Mouse (Mus musculus) midbrain, embryonic 14.5 days (tissue): ENCODE measurements around the gene Msmb. TPM values are rescaled to one million over a fixed set of nuclear protein-coding genes. Genes with fewer than 3 reads are reported as not detected.
"Not testable (repeated sequence)": the region's sequence is repeated elsewhere in the genome, so short reads cannot be mapped to it uniquely, and the experiment has no call there.

Source experiments
- ATAC-seq: fragments of 200-750 bp; cut with Nextera tagmentation; 2 replicates; pipeline ENCODE4 v1.8.0; 2017; ENCODE audit warnings: moderate number of reproducible peaks, moderate library complexity; ENCODE audit not compliant: low FRiP score, low TSS enrichment
- DNase-seq: peaks from one replicate; pipeline ENCODE4 v3.0.0-alpha.2; 2015
- H3K27ac ChIP-seq: fragments of 300-500 bp; sonication (generic); replicated peaks from 2 replicates; pipeline ENCODE4 v1.5.1; 2014; ENCODE audit warnings: mild to moderate bottlenecking, low read depth, low read length, moderate library complexity
- H3K27me3 ChIP-seq: fragments of 300-500 bp; sonication (generic); 2 replicates; pipeline ENCODE4 v1.6.1; 2014; ENCODE audit warnings: low read length, control low read depth, mixed read lengths; ENCODE audit not compliant: control insufficient read depth, insufficient read depth
- H3K36me3 ChIP-seq: fragments of 300-500 bp; sonication (generic); 2 replicates; pipeline ENCODE4 v1.6.1; 2014; ENCODE audit warnings: low read length, control low read depth; ENCODE audit not compliant: control insufficient read depth, insufficient read depth
- H3K4me1 ChIP-seq: fragments of 300-500 bp; sonication (generic); 2 replicates; pipeline ENCODE4 v1.6.1; 2014; ENCODE audit warnings: mild to moderate bottlenecking, antibody characterized with exemption, low read length, control low read depth; ENCODE audit not compliant: control insufficient read depth, insufficient read depth
- H3K4me2 ChIP-seq: fragments of 300-500 bp; sonication (generic); 2 replicates; pipeline ENCODE4 v1.6.1; 2014; ENCODE audit warnings: mild to moderate bottlenecking, low read length, moderate library complexity
- H3K4me3 ChIP-seq: fragments of 300-500 bp; sonication (generic); replicated peaks from 2 replicates; pipeline ENCODE4 v1.5.1; 2014; ENCODE audit warnings: low read depth, low read length
- H3K9ac ChIP-seq: fragments of 300-500 bp; sonication (generic); replicated peaks from 2 replicates; pipeline ENCODE4 v1.6.1; 2014; ENCODE audit warnings: mild to moderate bottlenecking, low read length, moderate library complexity
- H3K9me3 ChIP-seq: fragments of 300-500 bp; sonication (generic); 2 replicates; pipeline ENCODE4 v1.6.1; 2016; ENCODE audit warnings: low read length, control low read depth, mixed read lengths; ENCODE audit not compliant: control insufficient read depth
- WGBS: fragments of 180-500 bp; shearing (Covaris S2); extraction: QIAGEN DNeasy Blood & Tissue Kit; methylation state at CpG from one replicate; pipeline ENCODE4 v1.1.7; 2014; 5-methylcytosine and 5-hydroxymethylcytosine counted together
- polyA plus RNA-seq: library from polyadenylated mRNA; unstranded; fragments of >200 nt; fragmentation: Nextera tagmentation; extraction: Ambion mirVana; gene quantifications from 2 replicates; pipeline ENCODE4 v1.2.1, GENCODE M21; 2014

Gene Msmb
- polyA plus RNA-seq, 1 experiment from 2014 or later: not detected

DNA sequence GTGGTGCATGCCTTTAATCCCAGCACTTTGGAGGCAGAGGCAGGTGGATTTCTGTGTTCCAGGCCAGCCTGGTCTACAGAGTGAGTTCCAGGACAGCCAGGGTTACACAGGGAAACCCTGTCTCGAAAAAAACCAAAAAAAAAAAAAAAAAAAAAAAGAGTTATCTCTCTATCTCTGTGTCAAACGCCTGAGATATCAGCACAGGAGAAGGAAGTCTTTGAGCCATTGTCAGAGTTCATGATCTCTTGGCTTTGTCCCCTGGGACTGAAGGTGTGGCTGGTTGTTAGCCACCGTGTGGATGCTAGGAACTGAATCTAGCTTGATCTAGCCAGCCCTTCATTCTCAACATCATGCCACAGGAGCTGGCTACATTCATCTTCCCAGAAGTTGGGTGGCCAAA is 5.4 kb upstream of the Msmb start:
- H3K27me3 ChIP-seq, H3K4me3 ChIP-seq, H3K4me1 ChIP-seq, H3K9ac ChIP-seq, ATAC-seq, H3K9me3 ChIP-seq, DNase-seq, H3K4me2 ChIP-seq, H3K27ac ChIP-seq, H3K36me3 ChIP-seq: not testable (repeated sequence)
- WGBS: 73% methylated on average over 3 of the region's 3 CpGs

DNA sequence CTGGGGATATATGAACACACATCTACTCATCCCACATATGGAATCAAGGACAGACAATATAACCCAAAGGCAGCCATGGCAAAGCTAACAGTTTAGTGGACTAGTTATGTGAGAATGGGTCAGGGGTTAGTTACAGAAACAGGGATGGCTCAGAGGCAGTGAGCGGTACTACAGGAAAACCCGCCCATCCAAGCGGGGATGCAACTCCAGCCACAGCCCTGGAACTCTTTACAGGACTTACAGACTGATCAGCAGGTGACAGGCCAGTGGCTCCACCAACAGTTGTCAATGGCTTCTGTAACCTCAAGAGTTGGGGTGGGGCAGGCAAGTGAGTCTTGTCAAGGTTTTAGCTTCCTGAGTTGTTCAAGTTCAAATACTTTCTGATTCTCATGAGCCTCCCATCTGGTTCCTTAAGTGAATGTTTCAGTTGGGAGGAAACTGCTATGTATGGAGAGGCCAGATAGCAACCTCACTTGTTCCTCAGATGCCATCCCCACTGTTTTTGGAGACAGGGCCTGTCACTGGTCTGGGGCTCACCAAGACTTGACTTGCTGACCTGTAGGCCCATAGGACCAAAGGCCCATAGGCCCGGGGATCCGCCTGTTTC is 1.4 kb upstream of the Msmb start:
- DNase-seq (no peak), ATAC-seq (no peak)
- H3K4me3 ChIP-seq: no peak overlapping the region
- no peak overlapping the region for H3K4me2 ChIP-seq
- no peak overlapping the region for H3K27ac ChIP-seq
- H3K4me1 ChIP-seq: no peaks in the 10 kb centered on the region
- 84% methylated on average over 5 of the region's 5 CpGs for WGBS
- no peaks in the 10 kb centered on the region for H3K27me3 ChIP-seq
- H3K36me3 ChIP-seq: no peaks in the 10 kb centered on the region
- no peaks in the 10 kb centered on the region for H3K9me3 ChIP-seq
- H3K9ac ChIP-seq: no peak overlapping the region

DNA sequence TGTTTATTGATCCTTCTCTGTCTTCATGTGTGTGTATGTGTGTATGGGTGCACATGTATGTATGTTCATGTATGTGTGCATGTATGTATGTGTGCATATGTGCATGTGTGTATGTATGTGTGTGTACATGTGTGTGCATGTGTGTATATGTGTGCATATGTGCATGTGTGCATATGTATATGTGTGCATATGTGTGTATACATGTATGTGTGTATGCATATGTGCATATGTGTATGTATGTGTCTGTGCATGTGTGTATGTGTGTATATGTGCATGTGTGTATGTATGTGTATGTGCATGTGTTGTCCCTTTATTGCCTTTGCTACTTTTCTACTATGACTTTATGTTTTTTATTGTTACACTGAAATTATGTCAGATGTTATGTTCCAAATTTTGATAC is 2.9 kb downstream of the Msmb start:
- H3K27me3 ChIP-seq: no peaks in the 10 kb centered on the region
- ATAC-seq: no peak
- no peak for DNase-seq
- no peaks in the 10 kb centered on the region for H3K36me3 ChIP-seq
- H3K9me3 ChIP-seq: peaks cover 6% of the 10 kb centered on the region; the same call in 1 of the 2 replicates
- no peak overlapping the region for H3K27ac ChIP-seq
- H3K9ac ChIP-seq: no peak overlapping the region
- H3K4me2 ChIP-seq: no peak overlapping the region
- no peak overlapping the region for H3K4me3 ChIP-seq
- H3K4me1 ChIP-seq: no peaks in the 10 kb centered on the region

DNA sequence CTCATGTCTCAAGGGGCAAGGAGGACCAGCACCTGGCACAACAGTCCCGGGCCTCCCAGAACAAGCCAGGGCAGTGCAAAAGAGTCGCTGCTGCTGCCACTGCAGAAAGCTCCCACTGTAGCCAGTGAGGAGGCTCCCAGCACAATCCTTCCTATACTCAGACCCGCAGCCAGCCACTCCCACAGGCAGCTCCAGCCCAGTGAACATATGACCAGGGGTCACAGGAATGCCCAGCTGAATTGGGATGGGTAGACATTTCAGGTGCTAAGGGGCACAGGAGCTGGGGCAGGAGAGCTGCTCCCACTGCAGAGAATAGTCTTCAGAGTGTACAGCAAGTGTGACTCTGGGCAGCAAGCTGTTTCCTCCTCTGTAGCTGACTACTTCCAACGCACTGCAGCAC is 3.6 kb downstream of the Msmb start:
- no peaks in the 10 kb centered on the region for H3K36me3 ChIP-seq
- DNase-seq: no peak

DNA sequence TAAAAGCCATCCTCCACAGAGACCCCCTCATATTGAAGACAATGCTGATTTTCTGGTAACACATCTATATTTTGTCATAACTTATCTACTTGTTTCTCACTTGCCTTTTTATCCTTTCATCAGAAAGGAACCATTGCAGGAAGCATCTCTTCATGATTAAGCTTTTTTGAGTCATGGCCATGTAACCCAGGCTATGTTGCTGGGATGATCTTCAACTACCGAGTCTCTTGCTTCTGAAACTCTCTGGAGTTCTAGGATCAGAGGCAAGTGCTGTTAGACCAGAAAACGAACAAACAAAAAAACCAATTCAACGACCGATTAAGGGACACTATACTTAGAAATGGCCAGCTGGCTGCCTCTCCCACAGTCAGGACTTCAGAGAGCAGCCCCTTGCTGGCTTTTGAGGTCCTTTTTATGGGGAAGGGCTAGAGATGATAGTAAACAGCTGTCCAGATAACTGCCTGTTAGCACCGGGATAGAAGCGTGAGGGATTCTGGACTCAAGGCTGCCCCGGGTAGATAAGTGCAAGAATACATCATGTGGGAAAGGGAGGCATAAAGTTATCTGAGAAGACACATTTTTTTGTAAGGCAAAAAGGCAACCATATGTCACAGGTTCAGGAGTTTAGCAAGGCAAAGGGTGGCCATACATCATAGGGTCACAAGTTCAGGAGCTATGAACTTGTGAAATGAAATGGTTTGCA is 4.1 kb downstream of the Msmb start:
- no peaks in the 10 kb centered on the region for H3K36me3 ChIP-seq
- WGBS: 86% methylated on average over 7 of the region's 7 CpGs

More for the DNA sequence above, 3.6 kb downstream of the Msmb start:
- no peak overlapping the region for H3K4me2 ChIP-seq
- no peaks in the 10 kb centered on the region for H3K27me3 ChIP-seq
- H3K4me1 ChIP-seq: no peaks in the 10 kb centered on the region
- no peak overlapping the region for H3K4me3 ChIP-seq
- H3K27ac ChIP-seq: no peak overlapping the region
- WGBS: 77% methylated on average over 4 of the region's 4 CpGs
- ATAC-seq: no peak
- no peak overlapping the region for H3K9ac ChIP-seq
- peaks cover 6% of the 10 kb centered on the region; the same call in 1 of the 2 replicates for H3K9me3 ChIP-seq

DNA sequence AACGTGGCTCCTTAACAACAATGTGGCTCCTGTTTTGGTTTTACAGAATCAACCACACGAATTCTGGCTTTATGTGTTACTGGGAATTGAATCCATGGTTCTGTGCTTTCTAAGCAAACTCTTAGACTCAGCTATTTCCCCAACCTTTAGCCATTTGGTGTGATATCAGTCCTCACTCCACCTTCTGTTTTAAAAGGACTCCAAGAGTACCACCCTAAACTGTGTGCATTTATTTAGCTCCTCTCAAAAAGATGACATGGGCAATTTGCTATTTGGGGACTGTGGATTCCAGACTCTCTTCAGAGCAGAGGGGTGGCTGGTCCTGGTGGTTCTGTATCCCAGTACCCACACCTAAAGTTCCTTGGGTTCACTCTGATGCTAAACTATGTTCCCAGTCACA is 4.8 kb downstream of the Msmb start:
- H3K36me3 ChIP-seq: no peaks in the 10 kb centered on the region
- no peak overlapping the region for H3K4me2 ChIP-seq
- H3K4me3 ChIP-seq: no peak overlapping the region
- H3K4me1 ChIP-seq: no peaks in the 10 kb centered on the region
- DNase-seq: no peak
- peaks cover 6% of the 10 kb centered on the region; the same call in 1 of the 2 replicates for H3K9me3 ChIP-seq
- no peak for ATAC-seq
- no peak overlapping the region for H3K27ac ChIP-seq
- H3K9ac ChIP-seq: no peak overlapping the region
- no peaks in the 10 kb centered on the region for H3K27me3 ChIP-seq
- 83% methylated on average over 2 of the region's 2 CpGs for WGBS

More for the DNA sequence above, 4.1 kb downstream of the Msmb start:
- Histone ChIP-seq H3K27me3 (no peaks in the 10 kb centered on the region), H3K27ac (no peak overlapping the region), H3K9me3 (peaks cover 6% of the 10 kb centered on the region; the same call in 1 of the 2 replicates), H3K9ac (no peak overlapping the region), H3K4me2 (no peak overlapping the region), H3K4me1 (no peaks in the 10 kb centered on the region), H3K4me3 (no peak overlapping the region)
- no peak for DNase-seq
- ATAC-seq: no peak

DNA sequence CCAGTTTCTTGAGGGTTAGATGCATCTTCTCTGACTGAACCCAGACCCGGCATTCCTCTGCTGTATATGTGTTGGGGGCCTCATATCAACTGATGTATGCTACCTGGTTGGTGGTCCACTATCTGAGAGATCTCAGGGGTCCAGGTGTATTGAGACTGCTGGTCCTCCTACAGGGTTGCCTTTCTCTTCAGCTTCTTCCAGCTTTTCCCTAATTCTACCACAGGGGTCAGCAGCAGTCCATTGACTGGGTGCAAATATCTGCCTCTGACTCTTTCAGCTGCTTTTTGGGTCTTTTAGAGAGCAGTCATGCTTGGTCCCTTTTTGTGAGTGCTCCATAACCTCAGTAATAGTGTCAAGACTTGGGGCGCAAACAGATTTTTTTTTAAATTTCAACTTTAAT is 9.0 kb downstream of the Msmb start:
- no peaks in the 10 kb centered on the region for H3K36me3 ChIP-seq
- no peak overlapping the region for H3K9ac ChIP-seq
- 97% methylated on average over 2 of the region's 2 CpGs for WGBS
- H3K4me2 ChIP-seq: no peak overlapping the region
- H3K4me1 ChIP-seq: no peaks in the 10 kb centered on the region
- ATAC-seq: no peak
- no peak for DNase-seq
- no peak overlapping the region for H3K27ac ChIP-seq
- H3K27me3 ChIP-seq: no peaks in the 10 kb centered on the region
- peaks cover 6% of the 10 kb centered on the region; the same call in 1 of the 2 replicates for H3K9me3 ChIP-seq
- H3K4me3 ChIP-seq: no peak overlapping the region

DNA sequence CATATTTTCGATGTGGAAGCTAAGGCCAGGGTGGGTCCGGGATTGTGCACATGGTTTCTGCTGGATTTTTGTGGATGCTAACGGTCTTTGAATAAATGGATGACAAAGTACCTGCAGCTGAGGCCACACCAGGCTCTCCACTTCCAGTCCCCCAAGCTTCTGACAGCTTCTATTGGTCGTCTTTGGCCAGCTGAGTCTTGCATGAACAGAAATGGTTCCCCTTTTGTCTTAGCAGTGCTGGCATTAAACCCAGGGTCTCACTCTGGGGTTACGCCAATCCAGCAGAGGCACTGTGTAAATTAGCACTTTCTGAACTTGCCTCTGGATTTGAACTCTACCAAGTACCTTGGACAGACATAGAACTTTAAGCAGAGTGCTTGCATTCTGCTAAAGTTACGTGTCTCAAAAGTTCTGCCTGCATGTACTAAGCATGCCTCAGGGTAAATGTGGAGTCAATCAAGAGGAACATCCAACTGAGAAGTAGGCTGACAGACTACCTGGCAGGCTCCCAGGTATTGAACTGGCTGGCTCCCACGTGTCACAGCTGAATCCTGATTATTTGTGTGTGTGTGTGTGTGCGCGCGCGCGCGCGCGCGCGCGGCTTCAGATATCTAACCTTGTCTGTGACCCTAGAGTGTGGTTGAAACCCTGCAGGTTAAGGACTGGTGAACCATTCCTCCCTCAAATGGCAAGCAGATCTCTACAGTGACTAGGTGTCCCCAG is 10.6 kb downstream of the Msmb start:
- Histone ChIP-seq H3K4me3 (no peak overlapping the region), H3K27ac (no peak overlapping the region), H3K36me3 (no peaks in the 10 kb centered on the region), H3K9ac (no peak overlapping the region), H3K4me1 (no peaks in the 10 kb centered on the region), H3K9me3 (peaks cover 6% of the 10 kb centered on the region; the same call in 1 of the 2 replicates), H3K4me2 (no peak overlapping the region), H3K27me3 (no peaks in the 10 kb centered on the region)
- WGBS: 91% methylated on average over 18 of the region's 18 CpGs
- ATAC-seq: no peak
- DNase-seq: no peak
